Mouse (Mus musculus) urinary bladder, adult 2 months (tissue): ENCODE measurements around the gene Cdc7. TPM values are rescaled to one million over a fixed set of nuclear protein-coding genes. Genes with fewer than 3 reads are reported as not detected.
"Not testable (repeated sequence)": the region's sequence is repeated elsewhere in the genome, so short reads cannot be mapped to it uniquely, and the experiment has no call there.

Source experiments
- DNase-seq: peaks from one replicate; pipeline ENCODE4 v3.0.0; 2022; ENCODE audit warnings: low spot score
- polyA plus RNA-seq: library from polyadenylated mRNA; depleted of rRNA; stranded (reverse); fragments of >200 nt; gene quantifications from 2 replicates; pipeline ENCODE4 v1.2.3, GENCODE M21; 2012; rRNA removed

Cdc7 gene
- 3.4 and 5.4 TPM in 2 replicates for polyA plus RNA-seq

- DNase-seq, result peak; percentile 98
Observed at GRCm38 (mm10) chr5:106963584-106964512, at the start of gene Cdc7. Cdc7 (plus strand) TSS chr5:106964322.

- no peak for DNase-seq
Observed at GRCm38 (mm10) chr5:106919315-106919714, 44.8 kb upstream of the Cdc7 start.

GRCm38 (mm10) chr5:106925488-106926368, 38.4 kb upstream of the Cdc7 start, which contains the start of gene Hfm1:
Hfm1 (minus strand) TSS chr5:106926321.
- peak; percentile 29 for DNase-seq

GRCm38 (mm10) chr5:106926369-106926686, 37.8 kb upstream of the Cdc7 start:
- DNase-seq, result no peak

- DNase-seq, result no peak
Observed at GRCm38 (mm10) chr5:106927996-106928395, 36.1 kb upstream of the Cdc7 start.

GRCm38 (mm10) chr5:106946342-106946741, 17.8 kb upstream of the Cdc7 start:
- DNase-seq, result no peak

GRCm38 (mm10) chr5:106948683-106949082, 15.4 kb upstream of the Cdc7 start:
- DNase-seq, result no peak

GRCm38 (mm10) chr5:106956467-106956866, 7.7 kb upstream of the Cdc7 start:
- DNase-seq, result no peak

- no peak for DNase-seq
Observed at GRCm38 (mm10) chr5:106959031-106959430, 5.1 kb upstream of the Cdc7 start.

GRCm38 (mm10) chr5:106960451-106960850, 3.7 kb upstream of the Cdc7 start:
- no peak for DNase-seq

- no peak for DNase-seq
Observed at GRCm38 (mm10) chr5:106964513-106965014, 442 bp downstream of the Cdc7 start.

- DNase-seq, result no peak
Observed at GRCm38 (mm10) chr5:106966443-106966842, 2.3 kb downstream of the Cdc7 start.

GRCm38 (mm10) chr5:106967578-106967977, 3.5 kb downstream of the Cdc7 start:
- DNase-seq, result no peak

- DNase-seq, result no peak
Observed at GRCm38 (mm10) chr5:106973883-106974282, 9.8 kb downstream of the Cdc7 start.

- no peak for DNase-seq
Observed at GRCm38 (mm10) chr5:106979156-106979555, 15.0 kb downstream of the Cdc7 start.

GRCm38 (mm10) chr5:106982298-106982952, 18.3 kb downstream of the Cdc7 start:
- DNase-seq, result no peak

GRCm38 (mm10) chr5:106984934-106985333, 20.8 kb downstream of the Cdc7 start:
- not testable (repeated sequence) for DNase-seq

GRCm38 (mm10) chr5:106985594-106985993, 21.5 kb downstream of the Cdc7 start:
- DNase-seq, result no peak

GRCm38 (mm10) chr5:106989181-106989580, 25.1 kb downstream of the Cdc7 start:
- DNase-seq, result no peak

GRCm38 (mm10) chr5:106989786-106990185, 25.7 kb downstream of the Cdc7 start:
- no peak for DNase-seq

- DNase-seq, result no peak
Observed at GRCm38 (mm10) chr5:106990639-106991299, 26.6 kb downstream of the Cdc7 start.
